Mouse (Mus musculus): ENCODE measurements around the gene Bcar1. TPM values are rescaled to one million over a fixed set of nuclear protein-coding genes. Genes with fewer than 3 reads are reported as not detected.

Gene Bcar1
- polyA plus RNA-seq, 1 experiment from 2014 or later = 44.0 TPM

DNA sequence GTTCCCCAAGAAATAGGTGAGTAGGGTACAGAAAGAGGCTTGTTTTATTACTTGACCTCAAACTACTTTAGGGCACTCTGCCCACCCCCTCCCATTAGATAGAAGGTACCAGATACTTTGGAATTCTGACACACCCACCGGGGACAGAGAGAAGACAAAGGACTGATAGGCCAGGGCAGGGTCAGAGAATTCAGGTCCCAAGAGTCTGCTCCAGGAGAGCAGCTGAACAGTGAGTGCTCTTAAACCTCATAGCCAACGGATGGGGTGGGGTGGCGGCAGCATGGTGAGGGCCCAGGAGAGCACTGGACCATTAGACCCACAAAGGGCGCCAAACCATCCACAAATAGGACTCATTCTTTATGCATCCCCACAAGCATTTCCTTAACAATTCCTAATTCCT is 22.0 kb upstream of the Bcar1 start:
- Histone ChIP-seq H3K27ac (no peak overlapping the region), H3K9me3 (no peaks in the 10 kb centered on the region), H3K36me3 (replicated peaks) (peaks cover 16% of the 10 kb centered on the region), H3K4me1 (peaks cover 16% of the 10 kb centered on the region), H3K4me2 (no peak overlapping the region), H3K27me3 (no peaks in the 10 kb centered on the region), H3K4me3 (replicated peaks) (no peak overlapping the region), H3K9ac (no peak overlapping the region)
- no peak for ATAC-seq (ENCODE audit: low FRiP score)
- 94% methylated on average over 4 of the region's 4 CpGs for WGBS

DNA sequence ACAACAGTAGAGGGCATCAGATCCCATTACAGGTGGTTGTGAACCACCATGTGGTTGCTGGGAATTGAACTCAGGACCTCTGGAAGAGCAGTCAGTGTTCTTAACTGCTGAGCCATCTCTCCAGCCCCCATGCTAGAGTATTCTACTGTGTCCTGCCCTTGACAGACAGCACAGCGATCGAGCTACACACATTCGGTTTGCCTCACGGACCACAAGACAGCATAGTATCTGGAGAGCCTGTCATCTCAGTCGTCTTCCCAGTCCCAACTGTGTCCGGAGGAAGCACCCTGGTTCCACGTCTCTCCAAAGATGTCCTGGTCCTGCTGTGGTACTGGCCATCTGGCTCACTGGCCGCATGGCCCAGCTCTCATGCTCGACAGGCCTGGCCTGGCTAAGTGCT is 21.5 kb upstream of the Bcar1 start:
- Histone ChIP-seq H3K27me3 (no peaks in the 10 kb centered on the region), H3K9me3 (no peaks in the 10 kb centered on the region), H3K4me3 (replicated peaks) (no peak overlapping the region), H3K9ac (no peak overlapping the region), H3K4me1 (peaks cover 16% of the 10 kb centered on the region), H3K27ac (no peak overlapping the region), H3K36me3 (replicated peaks) (peaks cover 16% of the 10 kb centered on the region), H3K4me2 (no peak overlapping the region)
- no peak for ATAC-seq (ENCODE audit: low FRiP score)
- WGBS = 97% methylated on average over 9 of the region's 9 CpGs

DNA sequence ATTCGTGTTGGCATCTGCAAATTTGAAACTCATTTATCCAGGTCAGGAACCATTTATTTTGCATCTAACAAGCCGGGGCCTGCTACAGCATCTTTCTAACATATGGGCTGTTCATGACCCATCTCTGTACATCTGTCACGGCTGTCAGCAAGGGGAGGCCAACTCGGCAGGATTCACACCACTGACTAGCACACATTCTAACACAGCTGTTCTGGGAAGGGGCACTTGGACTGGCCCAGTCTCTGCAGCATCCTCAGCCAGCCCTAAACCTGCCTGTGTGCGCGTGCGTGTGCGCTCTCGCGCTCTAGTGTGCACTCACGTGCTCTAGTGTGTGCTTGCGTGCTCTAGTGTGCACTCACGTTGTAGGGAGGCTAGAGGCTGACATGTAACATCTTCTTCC is 17.1 kb upstream of the Bcar1 start:
- Histone ChIP-seq H3K27ac (peak overlapping the region; percentile 21; the same call in 1 of the 2 replicates), H3K4me3 (replicated peaks) (no peak overlapping the region), H3K9me3 (no peaks in the 10 kb centered on the region), H3K36me3 (replicated peaks) (no peaks in the 10 kb centered on the region), H3K4me1 (0 out of 2 replicates have a peak, but pooled peaks cover 4% of the 10 kb centered on the region), H3K4me2 (no peak overlapping the region), H3K27me3 (no peaks in the 10 kb centered on the region), H3K9ac (no peak overlapping the region)
- WGBS = 87% methylated on average over 13 of the region's 13 CpGs
- no peak for ATAC-seq (ENCODE audit: low FRiP score)

DNA sequence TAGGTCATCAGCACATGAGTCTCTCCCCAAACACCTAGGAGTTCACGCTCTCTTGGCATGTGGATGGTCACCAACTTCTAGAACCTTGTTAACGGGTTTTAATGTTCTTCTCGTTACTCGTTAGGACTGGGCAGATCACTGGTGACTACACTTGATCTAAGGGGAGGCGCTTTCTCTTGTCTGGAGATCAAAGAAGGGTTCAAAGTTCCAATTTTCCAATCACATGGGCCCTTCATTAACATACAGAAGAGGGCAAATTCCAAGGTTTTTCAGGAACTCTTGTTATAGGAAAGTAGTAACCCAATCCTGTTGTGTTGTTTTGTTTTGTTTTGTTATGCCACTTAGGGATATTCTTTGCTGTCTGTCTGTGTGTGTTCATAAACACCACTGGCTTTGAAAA is 15.2 kb upstream of the Bcar1 start:
- ATAC-seq (ENCODE audit: low FRiP score) = no peak
- Histone ChIP-seq H3K9ac (no peak overlapping the region), H3K9me3 (no peaks in the 10 kb centered on the region), H3K27me3 (no peaks in the 10 kb centered on the region), H3K4me2 (no peak overlapping the region), H3K4me1 (0 out of 2 replicates have a peak, but pooled peaks cover 4% of the 10 kb centered on the region), H3K27ac (no peak overlapping the region), H3K36me3 (replicated peaks) (no peaks in the 10 kb centered on the region), H3K4me3 (replicated peaks) (no peak overlapping the region)
- 73% methylated on average over 5 of the region's 5 CpGs for WGBS

- no peak for ATAC-seq (ENCODE audit: low FRiP score)
- H3K4me2 ChIP-seq = no peak overlapping the region
- H3K27ac ChIP-seq = no peak overlapping the region
- whole genome bisulfite sequencing = 94% methylated on average over 9 of the region's 9 CpGs
- no peak overlapping the region for H3K4me3 ChIP-seq (replicated peaks)
- no peaks in the 10 kb centered on the region for H3K27me3 ChIP-seq
- no peaks in the 10 kb centered on the region for H3K9me3 ChIP-seq
- 0 out of 2 replicates have a peak, but pooled peaks cover 4% of the 10 kb centered on the region for H3K4me1 ChIP-seq
- no peak overlapping the region for H3K9ac ChIP-seq
- no peaks in the 10 kb centered on the region for H3K36me3 ChIP-seq (replicated peaks)
Observed at GRCm38 (mm10) chr8:111757599-111757998, 14.0 kb upstream of the Bcar1 start.

DNA sequence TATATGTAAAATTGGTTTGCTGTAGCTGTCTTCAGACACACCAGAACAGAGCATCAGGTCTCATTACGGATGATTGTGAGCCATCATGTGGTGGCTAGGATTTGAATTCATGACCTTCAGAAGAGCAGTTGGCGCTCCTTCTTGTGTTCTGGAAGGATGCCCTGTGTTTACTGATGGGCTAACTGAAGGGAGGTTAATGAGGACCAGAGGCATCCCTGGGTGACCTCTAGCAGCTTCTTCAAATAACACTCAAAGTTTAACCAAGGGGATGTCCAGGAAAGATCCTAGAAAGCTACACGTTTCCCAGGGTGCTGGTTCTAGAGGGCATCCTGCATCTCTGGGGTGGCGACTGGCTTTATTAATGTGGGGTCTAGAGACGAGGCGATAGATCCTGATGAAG is 11.1 kb upstream of the Bcar1 start:
- Histone ChIP-seq H3K4me2 (no peak overlapping the region), H3K4me3 (replicated peaks) (no peak overlapping the region), H3K4me1 (no peaks in the 10 kb centered on the region), H3K9me3 (no peaks in the 10 kb centered on the region), H3K27me3 (no peaks in the 10 kb centered on the region), H3K36me3 (replicated peaks) (no peaks in the 10 kb centered on the region), H3K9ac (no peak overlapping the region), H3K27ac (no peak overlapping the region)
- WGBS = 88% methylated on average over 6 of the region's 6 CpGs
- ATAC-seq (ENCODE audit: low FRiP score) = no peak

- 63% methylated on average over 2 of the region's 2 CpGs for WGBS
- H3K4me3 ChIP-seq (replicated peaks) = no peak overlapping the region
- no peaks in the 10 kb centered on the region for H3K4me1 ChIP-seq
- no peak overlapping the region for H3K27ac ChIP-seq
- no peaks in the 10 kb centered on the region for H3K9me3 ChIP-seq
- no peaks in the 10 kb centered on the region for H3K27me3 ChIP-seq
- H3K4me2 ChIP-seq = no peak overlapping the region
- H3K9ac ChIP-seq = no peak overlapping the region
- no peak for ATAC-seq (ENCODE audit: low FRiP score)
- H3K36me3 ChIP-seq (replicated peaks) = no peaks in the 10 kb centered on the region
Observed at GRCm38 (mm10) chr8:111754088-111754487, 10.5 kb upstream of the Bcar1 start.

- Histone ChIP-seq H3K27me3 (0 out of 2 replicates have a peak, but pooled peaks cover 6% of the 10 kb centered on the region), H3K36me3 (replicated peaks) (no peaks in the 10 kb centered on the region), H3K9ac (no peak overlapping the region), H3K9me3 (no peaks in the 10 kb centered on the region), H3K4me2 (no peak overlapping the region), H3K4me1 (peaks cover 25% of the 10 kb centered on the region), H3K27ac (no peak overlapping the region), H3K4me3 (replicated peaks) (no peak overlapping the region)
- 62% methylated on average over 6 of the region's 6 CpGs for WGBS
- ATAC-seq (ENCODE audit: low FRiP score) = no peak
Observed at GRCm38 (mm10) chr8:111748766-111749165, 5.2 kb upstream of the Bcar1 start.

DNA sequence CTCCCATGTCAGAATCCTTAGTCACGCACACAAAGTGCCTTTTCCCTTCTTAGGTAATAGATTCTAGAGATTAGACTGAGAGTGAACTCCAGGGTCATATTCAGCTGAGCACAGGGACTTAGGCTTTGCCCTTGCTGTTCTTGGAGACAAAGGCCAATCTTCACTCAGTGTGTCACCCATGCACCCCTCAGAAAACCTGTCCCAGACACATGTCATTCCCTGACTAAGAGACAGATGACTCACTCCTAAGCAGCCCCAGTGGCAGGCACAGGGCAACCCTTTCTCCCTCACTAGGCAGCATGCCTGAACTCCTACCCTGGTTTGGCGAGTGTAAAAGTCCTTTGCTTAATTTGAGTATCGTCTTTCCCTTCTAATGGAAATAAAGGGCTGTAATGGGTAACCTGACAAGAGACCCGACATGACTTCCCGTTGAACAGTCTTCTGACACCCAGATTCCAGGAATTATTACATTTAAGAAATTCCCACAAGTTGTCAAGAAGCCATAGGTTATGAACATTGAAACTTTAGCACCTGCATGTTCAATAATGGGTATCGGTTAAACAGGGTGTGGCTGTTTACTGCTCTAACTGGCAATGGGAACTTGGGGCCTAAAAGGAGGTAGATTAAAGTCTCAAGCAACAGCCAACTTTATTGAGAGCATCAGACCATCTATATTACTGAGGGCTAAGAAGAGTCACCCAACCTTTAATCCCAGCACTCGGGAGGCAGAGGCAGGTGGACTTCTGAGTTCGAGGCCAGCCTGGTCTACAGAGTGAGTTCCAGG is 4.4 kb upstream of the Bcar1 start:
- H3K36me3 ChIP-seq (replicated peaks) = no peaks in the 10 kb centered on the region
- no peak for ATAC-seq (ENCODE audit: low FRiP score)
- 0 out of 2 replicates have a peak, but pooled peaks cover 6% of the 10 kb centered on the region for H3K27me3 ChIP-seq
- no peak overlapping the region for H3K4me3 ChIP-seq (replicated peaks)
- H3K9ac ChIP-seq = no peak overlapping the region
- WGBS = 86% methylated on average over 8 of the region's 8 CpGs
- H3K4me1 ChIP-seq = peaks cover 25% of the 10 kb centered on the region
- no peak overlapping the region for H3K4me2 ChIP-seq
- no peaks in the 10 kb centered on the region for H3K9me3 ChIP-seq
- H3K27ac ChIP-seq = no peak overlapping the region

- Histone ChIP-seq H3K27ac (no peak overlapping the region), H3K9ac (no peak overlapping the region), H3K36me3 (replicated peaks) (no peaks in the 10 kb centered on the region), H3K4me1 (peaks cover 38% of the 10 kb centered on the region), H3K4me3 (replicated peaks) (no peak overlapping the region), H3K27me3 (0 out of 2 replicates have a peak, but pooled peaks cover 6% of the 10 kb centered on the region), H3K4me2 (no peak overlapping the region), H3K9me3 (no peaks in the 10 kb centered on the region)
- WGBS = 89% methylated on average over 13 of the region's 13 CpGs
- ATAC-seq (ENCODE audit: low FRiP score) = no peak
Observed at GRCm38 (mm10) chr8:111746582-111747465, 3.2 kb upstream of the Bcar1 start.

GRCm38 (mm10) chr8:111745591-111746418 is 2.2 kb upstream of the Bcar1 start:
- 0 out of 2 replicates have a peak overlapping the region, but pooled peaks have one; percentile 37 for H3K27ac ChIP-seq
- peak; percentile 36; the same call in 1 of the 2 replicates for ATAC-seq (ENCODE audit: low FRiP score)

More at GRCm38 (mm10) chr8:111745591-111746418, 2.2 kb upstream of the Bcar1 start:
- Histone ChIP-seq H3K4me1 (peaks cover 48% of the 10 kb centered on the region), H3K4me3 (replicated peaks) (peak overlapping the region; percentile 18), H3K36me3 (replicated peaks) (no peaks in the 10 kb centered on the region), H3K9ac (peak overlapping the region; percentile 38; the same call in 1 of the 2 replicates), H3K9me3 (no peaks in the 10 kb centered on the region), H3K27me3 (0 out of 2 replicates have a peak, but pooled peaks cover 6% of the 10 kb centered on the region), H3K4me2 (peak overlapping the region; percentile 35)
- WGBS = 7% methylated on average over 23 of the region's 23 CpGs

All from forebrain, embryonic 12.5 days (tissue).